Mouse (Mus musculus): ENCODE results near the gene Ush1g.

Ush1g gene

DNA sequence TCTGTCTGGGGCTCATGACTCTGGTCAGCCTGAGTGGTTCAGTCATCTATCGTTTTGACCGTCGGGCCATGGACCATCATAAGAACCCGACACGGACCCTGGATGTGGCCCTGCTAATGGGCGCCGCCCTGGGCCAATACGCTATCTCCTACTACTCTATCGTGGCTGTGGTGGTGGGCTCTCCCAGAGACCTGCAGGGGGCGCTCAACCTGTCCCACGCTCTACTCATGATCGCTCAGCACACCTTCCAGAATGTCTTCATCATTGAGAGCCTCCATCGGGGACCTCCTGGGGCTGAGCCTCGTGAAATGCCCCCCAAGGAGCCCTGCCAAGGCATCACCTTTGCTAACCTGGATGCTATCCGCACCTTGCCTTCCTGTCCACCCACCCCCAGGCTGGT is 7.5 kb upstream of the Ush1g start:
- no peak for DNase-seq

DNA sequence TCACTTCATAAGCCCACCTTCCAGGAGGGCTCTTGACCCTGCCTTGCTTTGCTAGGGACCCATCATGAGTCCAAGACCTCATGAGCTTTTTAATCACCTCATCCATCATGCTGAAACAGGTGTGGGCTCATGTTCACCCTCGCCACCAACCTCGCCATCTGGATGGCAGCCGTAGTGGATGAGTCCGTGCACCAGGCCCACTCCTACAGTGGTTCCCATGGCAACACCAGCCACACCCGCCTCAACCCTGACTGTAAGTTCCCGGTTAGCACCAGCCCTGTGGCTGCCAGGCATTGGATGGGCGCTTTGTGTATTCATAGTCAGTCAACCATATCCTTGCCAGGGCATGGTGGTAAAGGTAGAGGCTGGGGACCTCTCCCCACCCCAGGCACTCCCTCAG is 4.9 kb upstream of the Ush1g start:
- DNase-seq, result no peak

DNA sequence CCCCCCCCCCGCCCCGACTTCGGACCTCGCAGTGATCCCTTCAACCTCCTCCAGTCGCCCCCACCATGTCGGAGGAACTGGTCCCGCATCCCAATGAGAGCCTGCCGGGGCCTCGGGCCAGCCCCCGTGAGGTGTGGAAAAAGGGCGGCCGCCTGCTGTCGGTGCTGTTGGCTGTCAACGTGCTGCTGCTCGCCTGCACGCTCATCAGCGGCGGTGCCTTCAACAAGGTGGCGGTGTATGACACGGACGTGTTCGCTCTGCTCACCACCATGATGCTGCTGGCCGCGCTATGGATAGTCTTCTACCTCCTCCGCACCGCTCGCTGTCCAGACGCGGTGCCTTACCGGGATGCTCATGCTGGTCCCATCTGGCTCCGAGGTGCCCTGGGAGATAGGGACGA is 1.5 kb upstream of the Ush1g start:
- no peak for DNase-seq

DNA sequence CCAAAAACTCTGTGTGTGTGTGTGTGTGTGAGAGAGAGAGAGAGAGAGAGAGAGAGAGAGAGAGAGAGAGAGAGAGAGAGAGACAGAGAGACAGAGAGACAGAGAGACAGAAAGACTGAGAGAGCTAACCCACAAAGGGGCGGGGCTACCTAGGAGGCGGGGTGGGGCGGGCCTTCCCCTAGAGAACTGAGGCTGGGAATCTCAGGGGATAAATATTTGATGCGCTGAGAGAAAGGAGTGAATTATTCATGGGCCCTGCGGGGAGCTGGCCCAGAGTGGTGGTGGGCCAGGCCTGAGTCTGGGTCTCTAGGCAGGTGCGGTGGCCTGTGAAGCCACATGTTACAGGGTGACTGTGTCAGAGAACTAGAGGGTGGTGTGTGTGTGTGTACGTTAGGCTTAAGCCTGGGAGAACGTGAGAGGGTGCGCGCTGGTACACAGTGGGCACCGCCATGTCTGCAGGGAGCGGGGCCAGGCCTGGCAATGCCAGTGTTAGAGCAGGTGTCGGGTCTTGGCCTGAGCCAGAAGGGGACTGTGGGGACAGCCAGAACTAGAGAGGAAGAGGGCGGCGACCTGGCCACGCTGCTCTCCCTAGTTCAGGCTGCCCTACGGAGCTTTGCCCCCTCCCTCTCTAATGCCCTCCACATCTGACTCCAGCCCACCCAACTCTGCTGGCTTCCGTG is 2.0 kb downstream of the Ush1g start:
- peak; percentile 57 to 59 for DNase-seq

DNA sequence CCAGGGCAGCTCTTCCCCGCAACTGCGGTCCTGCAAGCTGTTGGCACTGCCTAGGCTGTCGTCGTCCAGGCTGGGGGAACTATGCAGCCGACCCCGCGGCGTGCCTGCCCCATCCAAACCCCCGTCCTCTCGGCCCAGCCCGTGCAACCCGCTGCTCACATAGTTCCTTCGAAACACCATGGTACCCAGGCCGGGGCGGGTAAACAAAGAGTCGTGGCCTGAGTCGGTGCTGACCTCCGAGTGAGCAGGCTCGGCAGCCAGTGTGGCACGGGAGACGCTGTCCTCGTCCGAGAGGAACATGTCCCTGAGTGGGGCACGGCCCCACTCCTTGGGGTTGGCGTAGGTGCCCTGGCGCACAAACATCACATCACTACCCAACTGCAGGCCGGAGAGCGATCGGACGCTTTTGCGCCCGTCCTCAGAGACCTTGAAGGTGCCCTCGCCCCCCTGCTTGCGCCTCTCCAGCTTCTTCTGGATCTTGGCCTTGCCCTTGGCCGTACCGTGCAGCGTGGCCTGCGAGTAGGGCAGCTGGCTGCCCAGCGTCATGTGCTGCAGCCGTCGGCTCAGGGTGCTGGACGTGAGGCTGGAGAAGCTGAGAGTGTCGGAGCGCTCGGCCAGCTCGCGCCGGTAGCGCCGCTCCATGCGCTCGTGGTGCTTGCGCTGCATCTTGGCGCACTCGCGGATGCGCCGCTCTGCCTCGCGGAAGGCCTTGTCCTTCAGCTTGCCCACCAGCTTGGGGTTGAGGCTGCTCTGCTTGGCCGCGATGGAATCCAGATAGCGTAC is 3.4 kb downstream of the Ush1g start:
- DNase-seq, result no peak

DNA sequence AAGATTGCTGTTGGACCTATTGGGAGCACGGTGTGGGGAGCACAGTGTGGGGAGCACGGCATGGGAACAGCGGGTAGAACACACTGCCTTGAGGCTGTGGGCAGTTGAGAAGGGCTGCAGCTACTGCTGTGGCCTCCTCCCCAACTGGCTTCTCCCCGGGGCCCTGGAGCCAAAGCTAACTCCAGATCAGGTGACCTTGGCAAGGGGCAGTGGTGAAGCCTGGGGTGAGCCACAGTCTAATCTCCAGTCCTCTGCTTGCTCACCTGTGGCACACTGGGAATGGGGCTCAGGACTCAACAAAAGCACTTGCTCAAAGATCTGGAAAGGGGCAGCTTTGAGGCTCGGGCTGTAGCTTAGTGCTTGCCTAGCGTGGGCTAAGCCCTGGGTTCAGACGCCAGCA is 4.6 kb downstream of the Ush1g start:
- no peak for DNase-seq

DNA sequence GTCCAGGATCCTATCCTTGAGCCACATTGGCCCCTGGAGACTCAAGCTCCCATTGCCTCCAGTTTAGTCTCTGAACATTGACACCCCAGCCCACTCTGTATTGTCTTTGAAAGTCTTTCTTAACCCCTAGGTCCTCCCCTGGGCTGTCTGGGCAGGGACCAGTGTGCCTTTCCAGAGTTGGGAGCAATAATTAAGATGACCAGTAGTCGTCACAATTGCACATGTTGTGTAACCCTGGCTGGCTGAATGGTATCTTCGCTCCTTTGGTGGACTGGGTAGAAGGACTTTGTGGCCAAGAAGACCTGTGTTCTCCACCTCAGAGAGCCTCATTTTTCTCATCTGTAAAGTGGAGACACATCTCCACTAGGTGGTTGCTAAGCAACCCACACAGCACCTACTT is 7.6 kb downstream of the Ush1g start:
- DNase-seq, result no peak

DNA sequence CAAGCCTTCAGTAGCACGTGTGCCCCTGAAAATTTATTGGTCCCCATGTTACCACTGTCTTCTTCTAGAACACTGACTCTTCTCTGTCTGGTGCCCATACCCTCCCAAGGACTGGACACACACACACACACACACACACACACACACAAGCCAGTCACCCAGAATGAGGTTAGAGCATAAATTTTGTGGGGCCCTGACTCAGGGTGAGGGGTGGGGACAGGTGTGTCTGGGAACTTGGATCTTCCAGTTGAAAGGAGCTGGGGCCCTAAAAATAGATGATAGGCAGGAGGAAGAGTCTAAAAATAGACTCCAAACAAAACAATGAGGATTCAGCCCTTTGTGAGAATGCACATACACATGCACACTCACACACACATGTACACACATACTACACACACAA is 13.1 kb downstream of the Ush1g start:
- DNase-seq, result no peak

DNA sequence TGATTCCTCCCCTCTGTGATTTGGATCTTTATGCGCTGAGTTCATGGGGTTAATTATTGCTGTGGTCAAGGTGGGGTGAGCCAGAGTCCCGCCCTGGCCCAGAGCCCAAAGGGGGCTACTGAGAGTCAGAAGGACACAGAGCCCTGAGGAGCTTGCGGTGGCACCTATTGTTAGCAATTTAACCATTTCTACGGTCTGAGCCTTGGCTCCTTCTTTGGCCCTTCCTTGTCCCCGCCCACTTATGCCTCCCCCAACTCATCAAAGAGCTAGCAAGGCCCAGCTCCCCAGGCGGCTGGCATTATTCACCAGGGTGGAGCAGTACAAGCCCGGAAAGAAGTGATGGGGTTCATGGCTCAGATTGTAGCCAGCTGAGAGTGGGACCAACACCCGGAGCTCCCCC is 15.0 kb downstream of the Ush1g start, which contains the start of gene Otop2:
Gene Otop2, plus strand, starts transcription at position 301 of the 400 bp plus-strand sequence.
- DNase-seq, result no peak

DNA sequence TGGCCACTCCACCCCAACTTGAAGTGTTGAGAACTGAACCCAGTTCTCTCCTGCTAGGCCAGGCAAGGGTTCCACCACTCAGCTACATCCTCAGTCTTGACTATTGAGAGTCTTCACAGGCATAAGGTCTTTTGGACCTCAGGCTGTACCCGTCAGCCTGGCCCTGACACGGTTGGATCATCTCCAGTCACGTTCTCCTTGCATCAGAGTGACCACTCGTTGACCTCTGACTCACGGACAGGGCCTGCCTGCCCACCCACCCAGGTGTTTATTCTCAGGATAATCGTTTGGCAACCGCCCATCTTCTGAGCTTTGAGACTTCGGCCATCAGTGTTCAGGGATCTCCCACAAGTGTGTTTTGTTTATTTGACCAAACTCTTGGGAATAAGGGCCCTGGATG is 18.7 kb downstream of the Ush1g start:
- DNase-seq, result no peak

DNA sequence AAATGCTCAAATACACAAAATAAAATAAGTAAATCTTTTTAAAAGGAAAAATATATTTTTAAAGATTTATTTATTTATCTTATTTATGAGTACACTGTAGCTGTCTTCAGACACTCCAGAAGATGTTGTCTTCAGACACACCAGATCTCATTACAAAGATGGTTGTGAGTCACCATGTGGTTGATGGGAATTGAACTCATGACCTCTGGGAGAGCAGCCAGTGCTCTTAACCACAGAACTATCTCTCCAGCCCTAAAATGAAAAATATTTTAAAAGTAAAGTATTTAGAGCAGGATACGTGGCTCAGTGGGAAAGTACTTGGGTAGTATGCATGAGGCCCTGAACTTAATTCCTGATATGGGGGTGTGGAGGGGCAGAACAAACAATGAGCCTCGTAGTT is 20.5 kb downstream of the Ush1g start:
- DNase-seq, result no peak

DNA sequence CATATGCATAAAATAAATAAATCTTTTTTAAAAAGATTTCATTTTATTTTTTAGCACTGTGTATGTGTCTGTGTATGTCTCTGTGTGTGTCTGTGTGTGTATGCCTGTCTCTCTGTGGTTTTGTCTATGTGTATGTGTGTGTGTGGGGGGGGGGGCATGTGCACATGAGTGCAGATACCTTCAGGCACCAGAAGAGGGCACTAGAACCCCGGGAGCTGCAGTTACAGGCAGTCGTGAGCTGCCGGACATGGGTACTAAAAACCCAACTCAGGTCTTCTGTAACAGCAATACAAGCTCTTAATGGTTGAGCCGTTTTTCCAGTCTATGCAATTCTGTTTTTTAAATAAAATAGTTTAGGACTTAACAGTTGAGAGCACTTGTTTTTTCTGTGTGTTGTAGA is 21.1 kb downstream of the Ush1g start:
- no peak for DNase-seq

DNA sequence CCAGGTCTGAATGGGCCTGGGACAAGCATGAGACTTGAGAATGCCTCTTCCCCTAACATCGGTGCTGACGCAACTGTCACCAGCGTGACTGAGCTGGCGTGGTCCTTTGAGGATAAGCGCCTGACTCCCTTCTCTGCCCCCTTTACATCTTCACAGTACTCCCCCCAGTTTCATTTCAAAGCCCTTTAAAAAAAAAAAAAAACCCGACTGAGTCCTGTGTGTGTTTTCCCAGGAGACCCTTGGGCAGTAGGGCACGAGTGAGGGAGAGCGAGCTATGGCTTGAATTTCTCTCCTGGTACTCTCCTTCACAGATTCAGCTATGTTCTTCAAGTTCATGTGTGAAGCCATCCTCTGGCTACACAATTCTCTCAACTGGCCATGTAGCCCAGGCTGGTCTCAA is 23.7 kb downstream of the Ush1g start:
- no peak for DNase-seq

DNA sequence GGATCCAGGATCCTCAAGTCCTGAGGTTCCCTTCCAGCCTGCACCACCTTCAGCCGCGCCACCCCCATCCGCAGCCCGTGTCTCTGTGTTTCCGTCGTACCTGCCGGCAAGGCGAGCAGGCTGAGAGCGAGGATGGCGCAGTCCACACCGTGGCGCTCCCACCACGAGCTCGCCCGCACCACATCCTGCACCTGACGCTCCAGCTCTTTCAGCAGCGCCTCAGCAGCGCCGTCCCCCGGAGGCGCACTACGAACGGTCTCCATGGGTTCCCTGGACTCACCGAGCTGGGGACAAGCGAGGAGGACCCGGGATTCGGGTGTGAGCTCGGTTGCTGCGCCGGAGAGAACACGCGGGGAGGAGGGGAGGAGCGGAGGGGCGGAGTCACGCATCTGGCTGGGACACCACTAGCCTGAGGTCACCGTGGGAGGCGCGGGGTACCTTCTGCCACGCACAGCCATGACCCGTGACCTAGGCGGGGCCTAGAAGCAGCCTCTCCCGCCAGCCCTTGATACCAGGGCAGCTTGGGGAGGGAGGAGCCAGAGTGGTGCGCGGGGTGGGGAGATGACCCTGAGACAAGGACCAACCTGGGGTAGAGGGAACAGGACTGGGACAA is 24.5 kb downstream of the Ush1g start, which contains the start of gene Fads6:
Gene Fads6, minus strand, starts transcription at position 450 of the 613 bp plus-strand sequence.
- peak; percentile 88 to 93 for DNase-seq

DNA sequence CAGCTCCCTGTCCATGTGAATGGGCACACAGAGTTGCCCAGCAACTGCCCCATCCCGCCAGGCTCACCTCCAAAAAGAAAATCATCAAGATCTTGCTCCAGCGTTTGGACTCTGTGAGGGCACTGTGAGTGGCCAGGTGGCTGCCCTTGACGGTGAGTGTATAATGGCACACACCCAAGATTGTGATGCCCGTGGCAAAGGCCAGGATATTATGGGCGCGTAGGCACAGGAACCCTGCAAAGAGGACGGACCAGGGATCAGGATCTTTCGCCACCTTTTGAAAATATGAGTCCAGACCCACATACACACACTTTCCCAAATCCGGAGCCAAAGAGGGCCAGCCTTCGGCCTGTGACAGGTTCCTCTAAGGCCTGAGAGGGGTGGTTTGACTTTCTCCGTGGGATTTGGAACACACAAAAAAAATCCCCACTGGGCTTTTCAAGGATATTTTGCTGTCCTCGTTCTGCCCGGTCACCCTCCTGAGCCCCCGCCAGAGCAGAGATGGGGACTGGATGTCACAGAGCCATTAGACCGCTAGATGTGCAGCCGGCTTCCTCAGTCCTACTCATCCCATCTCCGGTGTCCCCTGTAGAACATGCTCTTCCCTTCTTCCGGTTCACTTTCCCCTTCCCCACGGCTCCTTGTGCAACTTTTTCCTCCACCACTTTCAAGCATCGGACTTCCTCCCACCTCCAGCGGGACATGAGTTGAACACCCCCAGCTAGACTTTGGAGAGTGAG is 25.2 kb downstream of the Ush1g start:
- DNase-seq, result peak; percentile 74 to 79

DNA sequence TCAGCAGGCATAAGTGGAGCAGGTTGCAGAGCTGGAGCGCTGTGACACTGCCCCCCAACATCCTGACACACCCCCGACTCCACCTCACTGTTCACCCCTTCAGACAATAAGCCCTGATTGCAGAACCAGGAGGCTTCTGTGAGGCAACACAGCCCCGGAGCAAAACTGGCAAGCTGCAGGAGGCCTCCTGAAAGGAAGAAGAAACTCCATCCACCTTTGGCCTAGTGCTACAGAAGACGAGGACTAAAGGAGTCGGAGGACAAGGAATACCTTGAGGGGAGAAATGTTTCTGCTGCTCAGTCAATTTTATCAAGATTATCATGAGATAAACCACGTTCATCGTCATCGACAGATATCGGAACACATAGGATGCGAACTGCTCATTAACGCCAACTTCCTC is 25.9 kb downstream of the Ush1g start:
- DNase-seq, result peak in 1 of 2 experiments; percentile 20

DNA sequence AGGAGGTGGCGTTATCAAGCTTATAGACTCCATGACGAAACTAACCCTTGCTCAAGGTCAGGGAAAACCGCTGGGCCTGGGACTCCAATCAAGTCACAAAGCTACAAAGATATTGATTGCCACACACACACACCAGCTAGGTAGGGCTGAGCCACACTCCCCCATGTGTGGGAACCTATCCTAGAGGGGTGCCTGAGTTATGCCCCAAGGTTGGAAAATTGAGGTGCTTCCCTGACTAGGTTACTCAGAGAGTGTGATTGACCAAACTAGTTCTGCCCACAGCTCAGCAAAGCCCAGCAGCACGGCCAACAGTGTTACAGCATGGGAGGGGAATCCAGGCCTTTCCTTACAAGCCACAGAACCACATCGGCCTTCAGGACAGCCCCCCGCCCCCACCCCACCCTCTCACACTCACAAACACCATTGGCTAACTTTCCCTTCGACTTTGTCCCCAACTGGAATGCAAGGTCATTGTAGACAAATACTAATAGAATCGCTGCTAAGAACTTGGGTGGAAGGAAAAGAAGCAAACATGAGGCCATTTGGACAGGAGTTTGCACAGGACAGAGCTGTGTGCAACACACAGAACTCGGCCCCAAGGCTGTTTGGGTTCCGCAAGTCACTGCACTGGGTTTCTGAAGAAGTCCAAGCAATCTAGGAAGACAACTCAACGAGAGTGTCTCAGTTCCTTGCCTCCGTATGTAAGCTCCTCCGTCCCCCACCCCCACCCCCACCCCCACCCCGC is 29.0 kb downstream of the Ush1g start:
- DNase-seq, result no peak

DNA sequence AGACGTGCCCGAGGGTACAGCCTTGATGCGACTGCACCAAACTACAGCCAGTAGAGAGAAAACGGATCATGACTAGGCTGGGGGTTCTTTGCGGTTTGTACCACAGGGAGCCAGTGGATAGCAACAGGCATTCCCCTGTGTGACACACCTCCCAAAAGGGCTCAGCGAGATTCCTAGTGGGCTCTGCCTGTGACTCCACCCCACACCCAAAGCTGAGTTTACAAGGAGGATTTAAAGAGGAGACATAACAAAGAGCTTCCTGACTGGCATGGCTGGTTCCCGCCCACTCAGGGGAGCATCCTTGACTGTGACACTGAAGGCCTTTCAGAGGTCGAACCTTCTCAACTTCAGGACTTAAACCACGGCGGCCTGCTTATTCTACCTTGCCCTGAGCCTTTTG is 30.3 kb downstream of the Ush1g start:
- no peak for DNase-seq

DNA sequence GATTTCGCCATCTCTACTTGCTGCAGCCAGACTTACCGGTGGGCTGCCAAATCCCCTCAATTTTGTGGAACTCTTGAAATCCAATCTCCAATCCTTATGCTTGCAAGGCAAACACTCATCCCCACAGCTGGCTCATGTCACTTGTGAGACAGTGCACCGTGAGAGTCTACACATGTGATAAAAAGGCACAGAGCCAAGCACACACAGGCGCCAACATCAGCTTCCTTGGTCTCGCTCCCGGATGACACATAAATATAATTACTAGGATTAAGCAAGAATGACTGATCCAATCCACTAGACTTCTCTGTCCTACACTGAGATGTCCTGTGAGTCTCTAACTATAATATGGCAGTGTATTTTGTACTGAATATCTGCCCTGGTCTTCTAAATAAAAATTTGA is 30.9 kb downstream of the Ush1g start:
- DNase-seq, result no peak

DNA sequence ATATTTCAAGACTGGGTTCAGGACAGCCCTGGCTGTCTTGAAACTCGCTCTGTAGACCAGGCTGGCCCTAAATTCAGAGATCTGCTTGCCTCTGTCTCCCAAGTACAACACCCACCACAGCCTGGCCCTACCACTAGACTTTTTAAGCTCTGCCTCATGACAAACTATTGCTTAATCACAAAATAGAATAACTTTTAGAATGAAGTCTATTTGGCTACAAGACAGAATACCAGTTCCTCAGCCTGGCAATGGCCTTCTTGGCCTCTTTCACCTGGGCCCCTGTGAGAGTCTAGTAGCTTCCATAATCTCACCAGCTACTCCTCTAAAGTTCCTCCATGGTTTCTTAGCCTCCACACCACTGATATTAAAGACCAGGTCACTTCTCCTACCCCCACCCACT is 31.5 kb downstream of the Ush1g start:
- DNase-seq, result no peak

DNA sequence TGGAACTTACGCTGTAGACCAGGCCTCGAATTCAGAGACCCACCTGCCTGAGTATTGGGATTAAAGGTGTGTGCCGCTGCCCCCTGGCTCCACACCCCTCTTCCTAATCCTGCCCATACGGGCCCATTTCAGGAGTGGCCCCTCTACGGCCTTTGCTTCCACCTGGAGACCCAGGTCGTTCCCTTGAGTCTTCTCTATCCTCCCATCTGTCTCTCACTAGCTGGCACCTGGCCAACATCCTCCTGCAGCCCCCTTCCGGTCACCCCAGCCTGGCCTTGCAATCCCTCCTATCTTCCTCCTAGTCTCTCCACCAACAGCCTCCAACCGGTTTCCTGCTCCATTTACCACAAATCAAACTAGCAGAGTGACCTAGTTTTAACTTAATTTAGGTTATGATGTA is 32.0 kb downstream of the Ush1g start:
- peak in 1 of 2 experiments; percentile 29 for DNase-seq

DNA sequence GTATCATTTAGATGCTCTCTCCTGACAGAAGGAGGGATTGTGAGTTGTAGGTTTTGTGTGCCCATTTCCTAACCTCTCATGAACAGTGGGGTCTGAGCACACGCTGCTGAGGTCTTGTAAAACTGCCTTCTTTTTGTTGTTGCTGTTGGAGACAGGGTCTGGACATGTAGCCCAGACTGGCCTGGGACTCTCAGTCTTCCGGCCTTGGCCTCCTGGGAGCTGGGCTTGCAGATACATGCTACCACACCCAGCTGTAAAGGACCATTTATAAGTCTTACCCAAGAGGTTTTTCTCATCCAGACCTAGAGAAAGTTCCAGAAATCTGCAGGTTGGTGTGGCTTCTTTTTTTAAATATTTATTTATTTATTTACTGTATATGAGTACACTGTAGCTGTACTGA is 33.5 kb downstream of the Ush1g start:
- DNase-seq, result no peak

DNA sequence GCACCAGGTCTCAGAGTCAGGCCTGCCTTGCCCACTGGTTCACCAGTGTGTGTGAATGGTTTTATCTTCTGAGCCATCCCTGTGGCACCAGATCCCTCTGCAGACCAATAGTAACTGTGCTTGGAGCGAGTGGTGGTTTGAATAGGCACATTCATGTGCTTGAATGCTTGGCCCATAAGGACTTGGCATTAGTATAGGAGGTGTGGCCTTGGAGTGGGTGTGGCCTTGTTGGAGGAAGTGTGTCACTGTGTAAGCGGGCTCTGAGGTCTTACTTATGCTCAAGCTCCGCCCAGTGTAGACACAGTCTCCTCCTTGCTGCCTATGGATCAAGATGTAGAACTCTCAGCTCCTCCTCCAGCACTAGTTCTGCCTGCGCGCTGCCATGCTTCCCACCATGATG is 34.5 kb downstream of the Ush1g start:
- DNase-seq, result no peak
